Mouse (Mus musculus): ENCODE results near the gene Ssbp3.
A peak's percentile ranks its signal among the peaks of the same experiment; 100 is the strongest.

Gene Ssbp3

GRCm38 (mm10) chr4:106910201-106911172 lies at the start of gene Ssbp3:
Ssbp3 (plus strand) TSS chr4:106910701.
- DNase-seq (ENCODE audit: extremely low read depth, low read depth) = peak; percentile 93

GRCm38 (mm10) chr4:106861871-106862270 lies 48.6 kb upstream of the Ssbp3 start:
- no peak for DNase-seq (ENCODE audit: extremely low read depth, low read depth)

GRCm38 (mm10) chr4:106862317-106862716 lies 48.2 kb upstream of the Ssbp3 start:
- DNase-seq (ENCODE audit: extremely low read depth, low read depth) = no peak

- no peak for DNase-seq (ENCODE audit: extremely low read depth, low read depth)
These were observed 47.6 kb upstream of the Ssbp3 start for GRCm38 (mm10) chr4:106862767-106863370.

GRCm38 (mm10) chr4:106865415-106866110 lies 44.9 kb upstream of the Ssbp3 start:
- no peak for DNase-seq (ENCODE audit: extremely low read depth, low read depth)

GRCm38 (mm10) chr4:106866381-106866780 lies 44.1 kb upstream of the Ssbp3 start:
- no peak for DNase-seq (ENCODE audit: extremely low read depth, low read depth)

- DNase-seq (ENCODE audit: extremely low read depth, low read depth) = no peak
These were observed 43.7 kb upstream of the Ssbp3 start for GRCm38 (mm10) chr4:106866845-106867244.

GRCm38 (mm10) chr4:106868737-106869438 lies 41.6 kb upstream of the Ssbp3 start:
- DNase-seq (ENCODE audit: extremely low read depth, low read depth) = no peak

- DNase-seq (ENCODE audit: extremely low read depth, low read depth) = peak; percentile 25
These were observed 41.0 kb upstream of the Ssbp3 start for GRCm38 (mm10) chr4:106869539-106869951.

- peak; percentile 77 for DNase-seq (ENCODE audit: extremely low read depth, low read depth)
These were observed 39.9 kb upstream of the Ssbp3 start for GRCm38 (mm10) chr4:106870556-106870955.

- DNase-seq (ENCODE audit: extremely low read depth, low read depth) = no peak
These were observed 36.0 kb upstream of the Ssbp3 start for GRCm38 (mm10) chr4:106874501-106874900.

GRCm38 (mm10) chr4:106881101-106881500 lies 29.4 kb upstream of the Ssbp3 start:
- DNase-seq (ENCODE audit: extremely low read depth, low read depth) = no peak

- no peak for DNase-seq (ENCODE audit: extremely low read depth, low read depth)
These were observed 27.4 kb upstream of the Ssbp3 start for GRCm38 (mm10) chr4:106883149-106883548.

GRCm38 (mm10) chr4:106886307-106887085 lies 24.0 kb upstream of the Ssbp3 start:
- DNase-seq (ENCODE audit: extremely low read depth, low read depth) = no peak

- no peak for DNase-seq (ENCODE audit: extremely low read depth, low read depth)
These were observed 14.4 kb upstream of the Ssbp3 start for GRCm38 (mm10) chr4:106896086-106896485.

GRCm38 (mm10) chr4:106898923-106899322 lies 11.6 kb upstream of the Ssbp3 start:
- DNase-seq (ENCODE audit: extremely low read depth, low read depth) = no peak

- DNase-seq (ENCODE audit: extremely low read depth, low read depth) = no peak
These were observed 11.0 kb upstream of the Ssbp3 start for GRCm38 (mm10) chr4:106899471-106899870.

- DNase-seq (ENCODE audit: extremely low read depth, low read depth) = no peak
These were observed 9.8 kb upstream of the Ssbp3 start for GRCm38 (mm10) chr4:106900718-106901117.

GRCm38 (mm10) chr4:106901610-106902009 lies 8.9 kb upstream of the Ssbp3 start:
- no peak for DNase-seq (ENCODE audit: extremely low read depth, low read depth)

GRCm38 (mm10) chr4:106902157-106902556 lies 8.3 kb upstream of the Ssbp3 start:
- DNase-seq (ENCODE audit: extremely low read depth, low read depth) = peak; percentile 67

Measured in MEL-GATA-1-ER (cell line).